Mouse (Mus musculus): Measurements from ENCODE around the gene Aggf1. TPM values are rescaled to one million over a fixed set of nuclear protein-coding genes. Genes with fewer than 3 reads are reported as not detected.
A peak's percentile ranks its signal among the peaks of the same experiment; 100 is the strongest.

Gene Aggf1
- total and polyA plus RNA-seq, 3 experiments, result 50.5 to 74.5 (median 55.1) TPM

GRCm38 (mm10) chr13:95389866-95390865 lies 15.0 kb upstream of the Aggf1 start:
- peak; percentile 81 for DNase-seq (ENCODE audit: low read depth, low spot score)
- H3K36me3 ChIP-seq (ENCODE audit: control insufficient read depth in 1 of 2, insufficient read depth in 2 of 2, low read length in 2 of 2), result no peaks in the 10 kb centered on the region
- no peaks in the 10 kb centered on the region for H3K9me3 ChIP-seq (replicated peaks; ENCODE audit: insufficient read depth, low read length)
- peak; percentile 99 for TF ChIP-seq SMC3 (IDR thresholded peaks at IDR 0.05; ENCODE audit: low read depth, low read length)
- peak; percentile 91 for TF ChIP-seq RAD21 (IDR thresholded peaks at IDR 0.05; ENCODE audit: low read depth, low read length)
- TF ChIP-seq MXI1 (IDR thresholded peaks at IDR 0.05; ENCODE audit: low read depth, low read length), result no peak
- TF ChIP-seq ZC3H11A (IDR thresholded peaks at IDR 0.05; ENCODE audit: low read depth, low read length), result peak; percentile 96
- TF ChIP-seq GATA1 (IDR thresholded peaks at IDR 0.05; ENCODE audit: low read depth, low read length), result no peak
- 0 out of 2 replicates have a peak, but pooled peaks have one; percentile 34 for TF ChIP-seq MYC (IDR thresholded peaks at IDR 0.05; ENCODE audit: low read depth, low read length)
- TF ChIP-seq MAX (IDR thresholded peaks at IDR 0.05; ENCODE audit: low read length), result peak; percentile 31; the same call in 1 of the 2 replicates
- no peak for TF ChIP-seq POLR2AphosphoS5 (IDR thresholded peaks at IDR 0.05; ENCODE audit: borderline replicate concordance, low read depth, low read length)
- peak; percentile 74 to 95 (median 88) for TF ChIP-seq CTCF (IDR thresholded peaks at IDR 0.05 in 2 of 3, conservative IDR thresholded peaks at IDR 0.05 in 1 of 3; ENCODE audit: control insufficient read depth in 1 of 3, insufficient read depth in 1 of 3, low read depth in 2 of 3, low read length in 3 of 3, poor library complexity in 1 of 3, severe bottlenecking in 1 of 3)
- no peak overlapping the region for H3K4me3 ChIP-seq (ENCODE audit: control insufficient read depth in 1 of 2, insufficient read depth in 1 of 2, low read depth in 2 of 2, low read length in 2 of 2)
- H3K79me2 ChIP-seq (ENCODE audit: control insufficient read depth, insufficient read depth, low read length, poor library complexity), result no peaks in the 10 kb centered on the region
- no peak overlapping the region for H3K9ac ChIP-seq (ENCODE audit: control insufficient read depth, low read depth, low read length, poor library complexity, severe bottlenecking)
- no peak overlapping the region for H3K27ac ChIP-seq (ENCODE audit: control insufficient read depth, low read depth, low read length)
- H3K27me3 ChIP-seq (ENCODE audit: control insufficient read depth in 1 of 2, insufficient read depth in 2 of 2, low read length in 2 of 2), result no peaks in the 10 kb centered on the region
- H3K4me1 ChIP-seq (ENCODE audit: control insufficient read depth in 1 of 2, insufficient read depth in 2 of 2, low read length in 2 of 2), result no peaks in the 10 kb centered on the region

DNA sequence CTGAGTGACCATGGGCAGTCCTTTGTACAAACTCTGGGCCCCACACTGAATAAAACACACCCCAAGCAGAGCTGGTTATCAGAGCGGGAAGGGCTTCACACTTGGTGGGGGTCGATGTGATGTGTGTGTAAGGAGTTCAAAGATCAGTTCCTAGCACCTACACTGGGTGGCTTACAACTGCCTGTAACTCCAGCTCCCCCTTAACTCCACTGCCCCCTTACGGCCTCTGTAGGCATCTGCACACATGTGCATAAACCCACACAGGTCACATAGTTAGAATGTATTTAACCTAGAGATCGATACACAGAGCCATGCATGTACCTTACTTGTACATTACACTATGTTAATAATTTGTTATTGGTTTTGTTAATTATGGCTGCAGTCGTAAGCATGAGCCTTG lies 13.1 kb upstream of the Aggf1 start:
- no peak for DNase-seq (ENCODE audit: low read depth, low spot score)
- no peak for TF ChIP-seq NRF1 (IDR thresholded peaks at IDR 0.05; ENCODE audit: insufficient read depth, low read depth, low read length, poor library complexity, severe bottlenecking)
- TF ChIP-seq USF2 (IDR thresholded peaks at IDR 0.05; ENCODE audit: borderline replicate concordance in 1 of 2, insufficient read depth in 1 of 2, low read depth in 1 of 2, low read length in 2 of 2), result no peak
- no peaks in the 10 kb centered on the region for H3K79me2 ChIP-seq (ENCODE audit: control insufficient read depth, insufficient read depth, low read length, poor library complexity)
- no peak overlapping the region for H3K9ac ChIP-seq (ENCODE audit: control insufficient read depth, low read depth, low read length, poor library complexity, severe bottlenecking)
- H3K4me3 ChIP-seq (ENCODE audit: control insufficient read depth in 1 of 2, insufficient read depth in 1 of 2, low read depth in 2 of 2, low read length in 2 of 2), result no peak overlapping the region
- H3K27ac ChIP-seq (ENCODE audit: control insufficient read depth, low read depth, low read length), result no peak overlapping the region
- H3K9me3 ChIP-seq (replicated peaks; ENCODE audit: insufficient read depth, low read length), result no peaks in the 10 kb centered on the region
- H3K27me3 ChIP-seq (ENCODE audit: control insufficient read depth in 1 of 2, insufficient read depth in 2 of 2, low read length in 2 of 2), result no peaks in the 10 kb centered on the region
- no peaks in the 10 kb centered on the region for H3K4me1 ChIP-seq (ENCODE audit: control insufficient read depth in 1 of 2, insufficient read depth in 2 of 2, low read length in 2 of 2)
- H3K36me3 ChIP-seq (ENCODE audit: control insufficient read depth in 1 of 2, insufficient read depth in 2 of 2, low read length in 2 of 2), result no peaks in the 10 kb centered on the region

- Histone ChIP-seq H3K4me3 (ENCODE audit: control insufficient read depth in 1 of 2, insufficient read depth in 1 of 2, low read depth in 2 of 2, low read length in 2 of 2) (no peak overlapping the region), H3K79me2 (ENCODE audit: control insufficient read depth, insufficient read depth, low read length, poor library complexity) (no peaks in the 10 kb centered on the region), H3K4me1 (ENCODE audit: control insufficient read depth in 1 of 2, insufficient read depth in 2 of 2, low read length in 2 of 2) (no peaks in the 10 kb centered on the region), H3K9me3 (replicated peaks; ENCODE audit: insufficient read depth, low read length) (no peaks in the 10 kb centered on the region), H3K27ac (ENCODE audit: control insufficient read depth, low read depth, low read length) (no peak overlapping the region), H3K36me3 (ENCODE audit: control insufficient read depth in 1 of 2, insufficient read depth in 2 of 2, low read length in 2 of 2) (no peaks in the 10 kb centered on the region), H3K9ac (ENCODE audit: control insufficient read depth, low read depth, low read length, poor library complexity, severe bottlenecking) (no peak overlapping the region), H3K27me3 (ENCODE audit: control insufficient read depth in 1 of 2, insufficient read depth in 2 of 2, low read length in 2 of 2) (no peaks in the 10 kb centered on the region)
- DNase-seq (ENCODE audit: low read depth, low spot score), result no peak
- TF ChIP-seq SMC3 (IDR thresholded peaks at IDR 0.05; ENCODE audit: low read depth, low read length), result no peak
- no peak for TF ChIP-seq E2F4 (IDR thresholded peaks at IDR 0.05; ENCODE audit: borderline replicate concordance, low read depth, low read length)
- TF ChIP-seq ZNF384 (IDR thresholded peaks at IDR 0.05; ENCODE audit: low read depth, low read length), result no peak
- no peak for TF ChIP-seq TBP (IDR thresholded peaks at IDR 0.05; ENCODE audit: low read depth, low read length)
- TF ChIP-seq RAD21 (IDR thresholded peaks at IDR 0.05; ENCODE audit: low read depth, low read length), result no peak
- no peak for TF ChIP-seq CHD1 (IDR thresholded peaks at IDR 0.05; ENCODE audit: low read depth, low read length)
- no peak for TF ChIP-seq POLR2AphosphoS5 (IDR thresholded peaks at IDR 0.05; ENCODE audit: borderline replicate concordance, low read depth, low read length)
- no peak for TF ChIP-seq MXI1 (IDR thresholded peaks at IDR 0.05; ENCODE audit: low read depth, low read length)
These were observed 7.3 kb upstream of the Aggf1 start for GRCm38 (mm10) chr13:95382418-95382817.
